Mouse (Mus musculus) embryonic facial prominence, embryonic 10.5 days (tissue): ENCODE data around the gene Cog1. TPM values are rescaled to one million over a fixed set of nuclear protein-coding genes. Genes with fewer than 3 reads are reported as not detected.
A peak's percentile ranks its signal among the peaks of the same experiment; 100 is the strongest.

Source experiments
- DNase-seq: peaks from one replicate; pipeline ENCODE4 v3.0.0-alpha.2; 2017; ENCODE audit warnings: low spot score
- H3K27ac ChIP-seq: fragments of 300-500 bp; sonication (generic); replicated peaks from 2 replicates; pipeline ENCODE4 v1.5.1; 2016; ENCODE audit warnings: mild to moderate bottlenecking
- H3K27me3 ChIP-seq: fragments of 300-500 bp; sonication (generic); replicated peaks from 2 replicates; pipeline ENCODE4 v1.6.1; 2016; ENCODE audit warnings: low read depth, mild to moderate bottlenecking; ENCODE audit not compliant: poor library complexity, severe bottlenecking
- H3K36me3 ChIP-seq: fragments of 300-500 bp; sonication (generic); replicated peaks from 2 replicates; pipeline ENCODE4 v1.6.1; 2016; ENCODE audit warnings: mild to moderate bottlenecking, moderate library complexity
- H3K4me1 ChIP-seq: fragments of 300-500 bp; sonication (generic); 2 replicates; pipeline ENCODE4 v1.6.1; 2016
- H3K4me3 ChIP-seq: fragments of 300-500 bp; sonication (generic); 2 replicates; pipeline ENCODE4 v1.5.1; 2016; ENCODE audit warnings: mild to moderate bottlenecking, moderate library complexity
- H3K9me3 ChIP-seq: fragments of 300-500 bp; sonication (generic); 2 replicates; pipeline ENCODE4 v1.6.1; 2016; ENCODE audit warnings: mild to moderate bottlenecking
- WGBS: fragments of 180-500 bp; shearing (Covaris S2); methylation state at CpG from one replicate; pipeline ENCODE4 v1.1.7; 2016; 5-methylcytosine and 5-hydroxymethylcytosine counted together
- polyA plus RNA-seq: library from polyadenylated mRNA; unstranded; fragments of >200 nt; fragmentation: Nextera tagmentation; extraction: Ambion mirVana; gene quantifications from 2 replicates; pipeline ENCODE4 v1.2.1, GENCODE M21; 2016

Cog1 gene
- polyA plus RNA-seq, 1 experiment from 2014 or later: 27.4 TPM

- no peak overlapping the region for H3K4me3 ChIP-seq
Measured at GRCm38 (mm10) chr11:113645181-113645580, 3.8 kb upstream of the Cog1 start.

GRCm38 (mm10) chr11:113648152-113648551, 817 bp upstream of the Cog1 start:
- peak overlapping the region; percentile 73 for H3K27ac ChIP-seq
- WGBS: 3% methylated on average over 15 of the region's 15 CpGs

More at GRCm38 (mm10) chr11:113645181-113645580, 3.8 kb upstream of the Cog1 start:
- Histone ChIP-seq H3K36me3 (no peaks in the 10 kb centered on the region), H3K4me1 (peaks cover 22% of the 10 kb centered on the region), H3K9me3 (peaks cover 5% of the 10 kb centered on the region; the same call in 1 of the 2 replicates), H3K27ac (no peak overlapping the region), H3K27me3 (0 out of 2 replicates have a peak, but pooled peaks cover 5% of the 10 kb centered on the region)
- DNase-seq: no peak
- WGBS: 83% methylated on average over 3 of the region's 3 CpGs

GRCm38 (mm10) chr11:113649353-113650210, 613 bp downstream of the Cog1 start, which contains the start of gene Slc39a11:
TSS of gene Slc39a11 (minus strand) at chr11:113650079.
- peaks cover 31% of the 10 kb centered on the region for H3K36me3 ChIP-seq
- H3K9me3 ChIP-seq: peaks cover 3% of the 10 kb centered on the region; the same call in 1 of the 2 replicates
- under 1% methylated on average over 91 of the region's 91 CpGs for WGBS
- H3K4me3 ChIP-seq: peak within 1 kb of the TSS; percentile 97
- peak within 1 kb of the TSS; percentile 97 for H3K27ac ChIP-seq
- peak; percentile 88 for DNase-seq
- peaks cover 54% of the 10 kb centered on the region for H3K4me1 ChIP-seq
- 0 out of 2 replicates have a peak, but pooled peaks cover 5% of the 10 kb centered on the region for H3K27me3 ChIP-seq

More at GRCm38 (mm10) chr11:113648152-113648551, 817 bp upstream of the Cog1 start:
- peak overlapping the region; percentile 36 for H3K4me3 ChIP-seq
- 0 out of 2 replicates have a peak, but pooled peaks cover 5% of the 10 kb centered on the region for H3K27me3 ChIP-seq
- DNase-seq: peak; percentile 90
- H3K36me3 ChIP-seq: peaks cover 17% of the 10 kb centered on the region
- peaks cover 46% of the 10 kb centered on the region for H3K4me1 ChIP-seq
- peaks cover 5% of the 10 kb centered on the region; the same call in 1 of the 2 replicates for H3K9me3 ChIP-seq

- DNase-seq: no peak
- Histone ChIP-seq H3K9me3 (no peaks in the 10 kb centered on the region), H3K36me3 (peaks cover 49% of the 10 kb centered on the region), H3K4me1 (peaks cover 62% of the 10 kb centered on the region), H3K27ac (peak overlapping the region; percentile 19; the same call in 1 of the 2 replicates), H3K27me3 (0 out of 2 replicates have a peak, but pooled peaks cover 5% of the 10 kb centered on the region), H3K4me3 (peak overlapping the region; percentile 97; the same call in 1 of the 2 replicates)
- WGBS: 72% methylated on average over 22 of the region's 22 CpGs
Measured at GRCm38 (mm10) chr11:113651206-113651906, 2.4 kb downstream of the Cog1 start.

GRCm38 (mm10) chr11:113651907-113652273, 2.9 kb downstream of the Cog1 start:
- Histone ChIP-seq H3K27ac (peak overlapping the region; percentile 19; the same call in 1 of the 2 replicates), H3K9me3 (no peaks in the 10 kb centered on the region), H3K36me3 (peaks cover 54% of the 10 kb centered on the region), H3K4me1 (peaks cover 65% of the 10 kb centered on the region), H3K27me3 (0 out of 2 replicates have a peak, but pooled peaks cover 5% of the 10 kb centered on the region), H3K4me3 (0 out of 2 replicates have a peak overlapping the region, but pooled peaks have one; percentile 23)
- 53% methylated on average over 8 of the region's 8 CpGs for WGBS
- peak; percentile 66 for DNase-seq

GRCm38 (mm10) chr11:113652516-113652915, 3.5 kb downstream of the Cog1 start:
- Histone ChIP-seq H3K36me3 (peaks cover 61% of the 10 kb centered on the region), H3K27ac (no peak overlapping the region), H3K4me1 (peaks cover 69% of the 10 kb centered on the region), H3K4me3 (no peak overlapping the region), H3K9me3 (no peaks in the 10 kb centered on the region), H3K27me3 (0 out of 2 replicates have a peak, but pooled peaks cover 2% of the 10 kb centered on the region)
- DNase-seq: no peak
- WGBS: 94% methylated on average over 6 of the region's 6 CpGs

- Histone ChIP-seq H3K4me3 (no peak overlapping the region), H3K27me3 (no peaks in the 10 kb centered on the region), H3K9me3 (no peaks in the 10 kb centered on the region), H3K36me3 (peaks cover 77% of the 10 kb centered on the region), H3K27ac (peak overlapping the region; percentile 54), H3K4me1 (peaks cover 58% of the 10 kb centered on the region)
- WGBS: 92% methylated on average over 15 of the region's 15 CpGs
- no peak for DNase-seq
Measured at GRCm38 (mm10) chr11:113654105-113654504, 5.1 kb downstream of the Cog1 start.

- peak; percentile 30 for DNase-seq
- Histone ChIP-seq H3K27me3 (no peaks in the 10 kb centered on the region), H3K9me3 (no peaks in the 10 kb centered on the region), H3K4me1 (peaks cover 59% of the 10 kb centered on the region), H3K4me3 (no peak overlapping the region), H3K27ac (peak overlapping the region; percentile 54), H3K36me3 (peaks cover 83% of the 10 kb centered on the region)
- WGBS: 70% methylated on average over 18 of the region's 18 CpGs
Measured at GRCm38 (mm10) chr11:113654561-113655270, 5.7 kb downstream of the Cog1 start.

- H3K27me3 ChIP-seq: no peaks in the 10 kb centered on the region
- H3K36me3 ChIP-seq: peaks cover 100% of the 10 kb centered on the region
- no peak overlapping the region for H3K4me3 ChIP-seq
- peaks cover 44% of the 10 kb centered on the region for H3K4me1 ChIP-seq
- 0 out of 2 replicates have a peak overlapping the region, but pooled peaks have one; percentile 21 for H3K27ac ChIP-seq
- WGBS: 91% methylated on average over 8 of the region's 8 CpGs
- no peaks in the 10 kb centered on the region for H3K9me3 ChIP-seq
- no peak for DNase-seq
Measured at GRCm38 (mm10) chr11:113656511-113656932, 7.6 kb downstream of the Cog1 start.

GRCm38 (mm10) chr11:113657221-113657620, 8.3 kb downstream of the Cog1 start:
- H3K36me3 ChIP-seq: peaks cover 100% of the 10 kb centered on the region
- peaks cover 37% of the 10 kb centered on the region for H3K4me1 ChIP-seq
- no peak overlapping the region for H3K4me3 ChIP-seq
- WGBS: 68% methylated on average over 4 of the region's 4 CpGs
- no peaks in the 10 kb centered on the region for H3K9me3 ChIP-seq
- no peaks in the 10 kb centered on the region for H3K27me3 ChIP-seq
- H3K27ac ChIP-seq: no peak overlapping the region
- DNase-seq: no peak

GRCm38 (mm10) chr11:113658319-113658718, 9.3 kb downstream of the Cog1 start:
- Histone ChIP-seq H3K4me3 (no peak overlapping the region), H3K4me1 (peaks cover 33% of the 10 kb centered on the region), H3K27me3 (no peaks in the 10 kb centered on the region), H3K27ac (no peak overlapping the region), H3K9me3 (no peaks in the 10 kb centered on the region), H3K36me3 (peaks cover 99% of the 10 kb centered on the region)
- WGBS: 91% methylated on average over 8 of the region's 8 CpGs
- DNase-seq: no peak

GRCm38 (mm10) chr11:113658763-113659162, 9.8 kb downstream of the Cog1 start:
- Histone ChIP-seq H3K36me3 (peaks cover 99% of the 10 kb centered on the region), H3K4me3 (no peak overlapping the region), H3K27ac (no peak overlapping the region), H3K4me1 (peaks cover 33% of the 10 kb centered on the region), H3K9me3 (no peaks in the 10 kb centered on the region), H3K27me3 (no peaks in the 10 kb centered on the region)
- 91% methylated on average over 4 of the region's 4 CpGs for WGBS
- DNase-seq: no peak
